In the genomic region with DNA sequence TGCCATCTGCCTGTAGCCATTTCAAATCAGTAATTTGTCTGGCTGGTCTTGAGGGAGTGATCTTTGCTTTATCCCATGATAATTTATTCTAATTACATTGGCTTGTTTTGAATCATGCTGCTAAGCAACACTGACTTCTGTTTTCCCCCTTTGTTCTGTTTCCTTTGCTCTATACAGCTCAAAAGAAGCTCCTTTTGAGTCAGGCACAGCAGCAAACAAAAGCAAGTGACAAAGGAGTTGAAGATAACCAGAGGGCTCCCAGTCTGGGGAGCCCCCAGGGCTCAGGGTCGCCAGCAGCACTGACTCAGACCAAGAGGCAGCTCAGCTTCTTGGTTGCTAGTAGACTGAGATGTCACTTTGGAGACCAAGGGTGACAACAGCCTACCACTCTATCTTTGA, we compare ENCODE assay signal across 11 mouse cellular contexts.
DNase-seq lines count a peak whose midpoint lies in the region; ATAC-seq and TF ChIP-seq lines count a peak whose summit lies in the region.
"Had no signal": no experiment of that assay in that cellular context is flagged by ENCODE, and none has a peak within 500 bp of the region (broad histone marks: within the 10 kb centered on the region; RNA-seq: fewer than 3 reads in every experiment).

No protein-coding gene starts in this region.

- peak overlapping the region; percentile 28; the same call in 1 of the 2 replicates for H3K27ac ChIP-seq in forebrain, embryonic 16.5 days (ENCODE audit: low read length)
- no peak overlapping the region for H3K27ac ChIP-seq in midbrain, embryonic 11.5 days (ENCODE audit: low read depth, low read length)
- H3K27ac ChIP-seq in neural tube, embryonic 15.5 days (replicated peaks) = peak overlapping the region; percentile 67
- no peak overlapping the region for H3K27ac ChIP-seq in left cerebral cortex, adult 2 months

- peaks cover 4% of the 10 kb centered on the region; the same call in 1 of the 2 replicates for H3K4me1 ChIP-seq in forebrain, embryonic 16.5 days (replicated peaks; ENCODE audit: control insufficient read depth, insufficient read depth, low read length)
- peaks cover 8% of the 10 kb centered on the region; the same call in 1 of the 2 replicates for H3K4me1 ChIP-seq in midbrain, embryonic 11.5 days (ENCODE audit: control insufficient read depth, insufficient read depth, low read length)
- peaks cover 6% of the 10 kb centered on the region; the same call in 1 of the 2 replicates for H3K4me1 ChIP-seq in neural tube, embryonic 15.5 days

- H3K27me3 ChIP-seq in forebrain, embryonic 16.5 days (replicated peaks; ENCODE audit: control insufficient read depth, insufficient read depth, low read length) = no peaks in the 10 kb centered on the region
- no peaks in the 10 kb centered on the region for H3K27me3 ChIP-seq in midbrain, embryonic 11.5 days (ENCODE audit: control insufficient read depth, insufficient read depth, low read length)
- 0 out of 2 replicates have a peak, but pooled peaks cover 6% of the 10 kb centered on the region for H3K27me3 ChIP-seq in neural tube, embryonic 15.5 days (replicated peaks)

- H3K9ac ChIP-seq in forebrain, embryonic 16.5 days (replicated peaks; ENCODE audit: low read depth, low read length) = no peak overlapping the region
- H3K9ac ChIP-seq in midbrain, embryonic 11.5 days (ENCODE audit: low read length) = no peak overlapping the region
- no peak overlapping the region for H3K9ac ChIP-seq in neural tube, embryonic 15.5 days (replicated peaks)

- TF ChIP-seq CTCF in left cerebral cortex, adult 2 months (IDR thresholded peaks at IDR 0.05) = no peak

- no peaks in the 10 kb centered on the region for H3K36me3 ChIP-seq in forebrain, embryonic 16.5 days (ENCODE audit: control insufficient read depth, insufficient read depth)
- H3K36me3 ChIP-seq in midbrain, embryonic 11.5 days (ENCODE audit: control insufficient read depth, insufficient read depth, low read length) = no peaks in the 10 kb centered on the region
- H3K36me3 ChIP-seq in neural tube, embryonic 15.5 days = no peaks in the 10 kb centered on the region

- WGBS in forebrain, embryonic 16.5 days = 0% methylated on average over 1 of the region's 1 CpGs
- 6% methylated on average over 1 of the region's 1 CpGs for WGBS in midbrain, embryonic 11.5 days
- 10% methylated on average over 1 of the region's 1 CpGs for WGBS in neural tube, embryonic 15.5 days

- peak; percentile 94 for ATAC-seq in forebrain, embryonic 16.5 days
- ATAC-seq in midbrain, embryonic 11.5 days (ENCODE audit: low FRiP score) = peak; percentile 95
- peak; percentile 87 for ATAC-seq in neural tube, embryonic 15.5 days (ENCODE audit: low FRiP score)

- H3K9me3 ChIP-seq in forebrain, embryonic 16.5 days (ENCODE audit: control insufficient read depth, low read length) = no peaks in the 10 kb centered on the region
- H3K9me3 ChIP-seq in midbrain, embryonic 11.5 days (ENCODE audit: control insufficient read depth, low read length) = no peaks in the 10 kb centered on the region
- no peaks in the 10 kb centered on the region for H3K9me3 ChIP-seq in neural tube, embryonic 15.5 days (replicated peaks)

- no peak overlapping the region for H3K4me2 ChIP-seq in forebrain, embryonic 16.5 days (ENCODE audit: low read length)
- H3K4me2 ChIP-seq in midbrain, embryonic 11.5 days = no peak overlapping the region
- no peak overlapping the region for H3K4me2 ChIP-seq in neural tube, embryonic 15.5 days

- intact Hi-C loops in left cerebral cortex, adult 2 months (cut with DNase I) = no loop called here

- peak; percentile 1 for DNase-seq in retina, postnatal 1 day
- DNase-seq in retina, embryonic 14.5 days (ENCODE audit: low spot score) = no peak
- peak; percentile 93 for DNase-seq in midbrain, embryonic 11.5 days (ENCODE audit: low spot score, missing footprints)
- DNase-seq in urinary bladder, postnatal 36 days (ENCODE audit: low spot score in 2 of 2) = no peak
- no peak for DNase-seq in left cerebral cortex, adult 2 months (ENCODE audit: extremely low spot score in 1 of 2, low spot score in 2 of 2)
- no peak for DNase-seq in gastrocnemius, adult 8-10 months (ENCODE audit: low spot score in 2 of 2)
- DNase-seq: kidney, postnatal 10 days; liver; thymus, postnatal 36 days had no signal

- no peak overlapping the region for H3K4me3 ChIP-seq in forebrain, embryonic 16.5 days (replicated peaks; ENCODE audit: low read length)
- H3K4me3 ChIP-seq in midbrain, embryonic 11.5 days (ENCODE audit: low read depth, low read length) = no peak overlapping the region
- no peak overlapping the region for H3K4me3 ChIP-seq in neural tube, embryonic 15.5 days (replicated peaks)
- H3K4me3 ChIP-seq in left cerebral cortex, adult 2 months = no peak overlapping the region

Comparison
In these comparisons a context has a peak if more than half of its experiments do, and no peak if none do; other contexts are left out.
1. DNase-seq: peak in retina, postnatal 1 day (single experiment) and midbrain, embryonic 11.5 days (single experiment); none in retina, embryonic 14.5 days (single experiment), urinary bladder, postnatal 36 days (0 of 2), left cerebral cortex, adult 2 months (0 of 2) and gastrocnemius, adult 8-10 months (0 of 2).
2. H3K27ac ChIP-seq: peak in forebrain, embryonic 16.5 days (single experiment) and neural tube, embryonic 15.5 days (single experiment); none in midbrain, embryonic 11.5 days (single experiment) and left cerebral cortex, adult 2 months (single experiment).
3. Peak in every context shown above with its lines, with median percentiles within 50 percentile points of each other: ATAC-seq.